Mouse (Mus musculus) limb, embryonic 14.5 days (tissue): ENCODE measurements around the gene Frmd4b. TPM values are rescaled to one million over a fixed set of nuclear protein-coding genes. Genes with fewer than 3 reads are reported as not detected.

Experiments
- ATAC-seq: fragments of 200-750 bp; cut with Nextera tagmentation; 2 replicates; pipeline ENCODE4 v1.8.0; 2017; ENCODE audit warnings: low read depth, moderate number of reproducible peaks, moderate TSS enrichment; ENCODE audit not compliant: low FRiP score
- DNase-seq: peaks from one replicate; pipeline ENCODE4 v3.0.0-alpha.2; 2015; ENCODE audit warnings: low spot score
- H3K27ac ChIP-seq: fragments of 300-500 bp; sonication (generic); replicated peaks from 2 replicates; pipeline ENCODE4 v1.5.1; 2014; ENCODE audit warnings: low read depth, mild to moderate bottlenecking, low read length, moderate library complexity, mixed read lengths
- H3K27me3 ChIP-seq: fragments of 300-500 bp; sonication (generic); 2 replicates; pipeline ENCODE4 v1.6.1; 2014; ENCODE audit warnings: low read length, mixed read lengths; ENCODE audit not compliant: control insufficient read depth, insufficient read depth
- H3K36me3 ChIP-seq: fragments of 300-500 bp; sonication (generic); 2 replicates; pipeline ENCODE4 v1.6.1; 2014; ENCODE audit warnings: mild to moderate bottlenecking, low read length, moderate library complexity, mixed read lengths; ENCODE audit not compliant: control insufficient read depth, insufficient read depth
- H3K4me1 ChIP-seq: fragments of 300-500 bp; sonication (generic); 2 replicates; pipeline ENCODE4 v1.6.1; 2014; ENCODE audit warnings: antibody characterized with exemption, low read length, mixed read lengths; ENCODE audit not compliant: control insufficient read depth, insufficient read depth
- H3K4me2 ChIP-seq: fragments of 300-500 bp; sonication (generic); replicated peaks from 2 replicates; pipeline ENCODE4 v1.6.1; 2014; ENCODE audit warnings: low read depth, mild to moderate bottlenecking, low read length, moderate library complexity; ENCODE audit not compliant: severe bottlenecking
- H3K4me3 ChIP-seq: fragments of 300-500 bp; sonication (generic); replicated peaks from 2 replicates; pipeline ENCODE4 v1.5.1; 2014; ENCODE audit warnings: low read length
- H3K9ac ChIP-seq: fragments of 300-500 bp; sonication (generic); 2 replicates; pipeline ENCODE4 v1.6.1; 2014; ENCODE audit warnings: mild to moderate bottlenecking, low read depth, low read length, moderate library complexity; ENCODE audit not compliant: severe bottlenecking
- H3K9me3 ChIP-seq: fragments of 300-500 bp; sonication (generic); 2 replicates; pipeline ENCODE4 v1.6.1; 2016; ENCODE audit warnings: low read length; ENCODE audit not compliant: control insufficient read depth
- POLR2A ChIP-seq: fragments of 200-500 bp; IDR thresholded peaks from 2 replicates; pipeline ENCODE4 v1.8.0; 2012; ENCODE audit warnings: inconsistent platforms, mild to moderate bottlenecking, moderate library complexity, borderline replicate concordance; ENCODE audit not compliant: insufficient read depth, insufficient read length; ENCODE audit errors: extremely low read depth
- WGBS: fragments of 180-500 bp; shearing (Covaris S2); extraction: QIAGEN DNeasy Blood & Tissue Kit; methylation state at CpG from one replicate; pipeline ENCODE4 v1.1.7; 2014; 5-methylcytosine and 5-hydroxymethylcytosine counted together
- polyA plus RNA-seq, 2 experiments: library from polyadenylated mRNA; depleted of rRNA in 1 of 2; stranded (reverse) in 1 of 2; unstranded in 1 of 2; fragments of >200 nt; fragmentation: Nextera tagmentation in 1 of 2; extraction: Ambion mirVana in 1 of 2; gene quantifications; 2 replicates each; pipeline versions ENCODE4 v1.2.1 to v1.2.3; 2012 to 2014

Gene Frmd4b
- polyA plus RNA-seq, 2 experiments = 13.9 to 14.1 TPM

- TF ChIP-seq POLR2A = no peak
- no peak overlapping the region for H3K4me3 ChIP-seq
- H3K36me3 ChIP-seq = no peaks in the 10 kb centered on the region
- WGBS = 19% methylated on average over 7 of the region's 7 CpGs
- H3K27me3 ChIP-seq = no peaks in the 10 kb centered on the region
- no peak overlapping the region for H3K27ac ChIP-seq
- DNase-seq = no peak
- H3K9ac ChIP-seq = no peak overlapping the region
- ATAC-seq = no peak
- no peak overlapping the region for H3K4me2 ChIP-seq
- no peaks in the 10 kb centered on the region for H3K9me3 ChIP-seq
- peaks cover 7% of the 10 kb centered on the region for H3K4me1 ChIP-seq
Measured at GRCm38 (mm10) chr6:97405311-97405710, 212.0 kb downstream of the Frmd4b start.

- no peak overlapping the region for H3K27ac ChIP-seq
- no peak overlapping the region for H3K9ac ChIP-seq
- no peaks in the 10 kb centered on the region for H3K36me3 ChIP-seq
- H3K4me2 ChIP-seq = no peak overlapping the region
- no peaks in the 10 kb centered on the region for H3K9me3 ChIP-seq
- H3K4me3 ChIP-seq = no peak overlapping the region
- ATAC-seq (no peak), DNase-seq (no peak)
- peaks cover 7% of the 10 kb centered on the region for H3K4me1 ChIP-seq
- WGBS = 34% methylated on average over 10 of the region's 10 CpGs
- no peak for TF ChIP-seq POLR2A
- no peaks in the 10 kb centered on the region for H3K27me3 ChIP-seq
Measured at GRCm38 (mm10) chr6:97402822-97403472, 214.4 kb downstream of the Frmd4b start.

GRCm38 (mm10) chr6:97400446-97400845, 216.9 kb downstream of the Frmd4b start:
- H3K27me3 ChIP-seq = no peaks in the 10 kb centered on the region
- no peak overlapping the region for H3K27ac ChIP-seq
- no peak overlapping the region for H3K9ac ChIP-seq
- DNase-seq (no peak), ATAC-seq (no peak)
- H3K9me3 ChIP-seq = no peaks in the 10 kb centered on the region
- no peak overlapping the region for H3K4me3 ChIP-seq
- TF ChIP-seq POLR2A = no peak
- H3K4me2 ChIP-seq = no peak overlapping the region
- WGBS = 89% methylated on average over 6 of the region's 6 CpGs
- H3K36me3 ChIP-seq = no peaks in the 10 kb centered on the region
- H3K4me1 ChIP-seq = peaks cover 18% of the 10 kb centered on the region

- Histone ChIP-seq H3K27ac (no peak overlapping the region), H3K36me3 (no peaks in the 10 kb centered on the region), H3K27me3 (no peaks in the 10 kb centered on the region), H3K4me1 (peaks cover 11% of the 10 kb centered on the region), H3K9ac (no peak overlapping the region), H3K4me3 (no peak overlapping the region), H3K4me2 (no peak overlapping the region), H3K9me3 (no peaks in the 10 kb centered on the region)
- WGBS = 99% methylated on average over 4 of the region's 4 CpGs
- no peak for ATAC-seq
- no peak for TF ChIP-seq POLR2A
- no peak for DNase-seq
Measured at GRCm38 (mm10) chr6:97397935-97398334, 219.4 kb downstream of the Frmd4b start.

GRCm38 (mm10) chr6:97396957-97397354, 220.4 kb downstream of the Frmd4b start:
- 51% methylated on average over 3 of the region's 3 CpGs for WGBS
- Histone ChIP-seq H3K27me3 (no peaks in the 10 kb centered on the region), H3K27ac (no peak overlapping the region), H3K9ac (no peak overlapping the region), H3K4me1 (peaks cover 11% of the 10 kb centered on the region), H3K36me3 (no peaks in the 10 kb centered on the region), H3K4me2 (no peak overlapping the region), H3K9me3 (no peaks in the 10 kb centered on the region), H3K4me3 (no peak overlapping the region)
- no peak for TF ChIP-seq POLR2A
- DNase-seq = no peak
- no peak for ATAC-seq
